Mouse (Mus musculus) hindbrain, embryonic 11.5 days (tissue): ENCODE results near the gene Cd300ld2. TPM values are rescaled to one million over a fixed set of nuclear protein-coding genes. Genes with fewer than 3 reads are reported as not detected.
"Not testable (repeated sequence)": the region's sequence is repeated elsewhere in the genome, so short reads cannot be mapped to it uniquely, and the experiment has no call there.

Experiments used
- ATAC-seq: fragments of 200-750 bp; cut with Nextera tagmentation; 2 replicates; pipeline ENCODE4 v1.8.0; 2017; ENCODE audit warnings: mild to moderate bottlenecking, moderate TSS enrichment, moderate library complexity; ENCODE audit not compliant: low FRiP score
- DNase-seq: peaks from one replicate; pipeline ENCODE4 v3.0.0-alpha.2; 2015; ENCODE audit warnings: low spot score
- H3K27ac ChIP-seq: fragments of 300-500 bp; sonication (generic); 2 replicates; pipeline ENCODE4 v1.5.1; 2014; ENCODE audit warnings: mild to moderate bottlenecking, low read depth, low read length
- H3K27me3 ChIP-seq: fragments of 300-500 bp; sonication (generic); 2 replicates; pipeline ENCODE4 v1.6.1; 2014; ENCODE audit warnings: mild to moderate bottlenecking, low read length, moderate library complexity, mixed read lengths; ENCODE audit not compliant: control insufficient read depth, insufficient read depth
- H3K36me3 ChIP-seq: fragments of 300-500 bp; sonication (generic); 2 replicates; pipeline ENCODE4 v1.6.1; 2014; ENCODE audit warnings: mild to moderate bottlenecking, low read length, moderate library complexity, mixed read lengths; ENCODE audit not compliant: control insufficient read depth, insufficient read depth
- H3K4me1 ChIP-seq: fragments of 300-500 bp; sonication (generic); replicated peaks from 2 replicates; pipeline ENCODE4 v1.6.1; 2014; ENCODE audit warnings: low read length, mixed read lengths; ENCODE audit not compliant: control insufficient read depth, insufficient read depth
- H3K4me2 ChIP-seq: fragments of 300-500 bp; sonication (generic); replicated peaks from 2 replicates; pipeline ENCODE4 v1.6.1; 2014; ENCODE audit warnings: mild to moderate bottlenecking, low read depth, low read length
- H3K4me3 ChIP-seq: fragments of 300-500 bp; sonication (generic); 2 replicates; pipeline ENCODE4 v1.5.1; 2014; ENCODE audit warnings: low read depth, low read length
- H3K9ac ChIP-seq: fragments of 300-500 bp; sonication (generic); 2 replicates; pipeline ENCODE4 v1.6.1; 2014; ENCODE audit warnings: low read depth, low read length
- H3K9me3 ChIP-seq: fragments of 300-500 bp; sonication (generic); 2 replicates; pipeline ENCODE4 v1.6.1; 2016; ENCODE audit warnings: low read length; ENCODE audit not compliant: control insufficient read depth
- WGBS: fragments of 180-500 bp; shearing (Covaris S2); extraction: QIAGEN DNeasy Blood & Tissue Kit; methylation state at CpG from one replicate; pipeline ENCODE4 v1.1.7; 2014; 5-methylcytosine and 5-hydroxymethylcytosine counted together
- polyA plus RNA-seq: library from polyadenylated mRNA; unstranded; fragments of >200 nt; fragmentation: Nextera tagmentation; extraction: Ambion mirVana; gene quantifications from 2 replicates; pipeline ENCODE4 v1.2.1, GENCODE M21; 2014

Gene Cd300ld2
- polyA plus RNA-seq, 1 experiment from 2014 or later, result not detected

GRCm38 (mm10) chr11:115037669-115038068 lies 21.7 kb upstream of the Cd300ld2 start, which contains the start of gene Cd300ld5:
Gene Cd300ld5, minus strand, starts transcription at chr11:115037769.
- H3K36me3 ChIP-seq, ATAC-seq, H3K27me3 ChIP-seq, H3K27ac ChIP-seq, H3K9ac ChIP-seq, H3K4me2 ChIP-seq, H3K4me1 ChIP-seq, H3K9me3 ChIP-seq, H3K4me3 ChIP-seq, DNase-seq: not testable (repeated sequence)
- WGBS, result no CpG with 5 or more reads among the region's 6 CpGs

- H3K27me3 ChIP-seq, H3K36me3 ChIP-seq, H3K4me1 ChIP-seq, H3K9ac ChIP-seq, H3K27ac ChIP-seq, H3K4me3 ChIP-seq, ATAC-seq, H3K9me3 ChIP-seq, H3K4me2 ChIP-seq, DNase-seq: not testable (repeated sequence)
- WGBS, result no CpG with 5 or more reads among the region's 6 CpGs
These were observed 10.9 kb upstream of the Cd300ld2 start, which contains the start of gene Cd300ld4 for GRCm38 (mm10) chr11:115026912-115027311. Gene Cd300ld4, minus strand, starts transcription at chr11:115027012.

GRCm38 (mm10) chr11:115004070-115004469 lies 11.9 kb downstream of the Cd300ld2 start:
- 89% methylated on average over 5 of the region's 5 CpGs for WGBS
- H3K27me3 ChIP-seq, result no peaks in the 10 kb centered on the region
- ATAC-seq (no peak), DNase-seq (no peak)
- H3K9ac ChIP-seq, result no peak overlapping the region
- no peak overlapping the region for H3K4me2 ChIP-seq
- H3K9me3 ChIP-seq, result no peaks in the 10 kb centered on the region
- no peaks in the 10 kb centered on the region for H3K4me1 ChIP-seq
- no peak overlapping the region for H3K27ac ChIP-seq
- H3K4me3 ChIP-seq, result no peak overlapping the region
- H3K36me3 ChIP-seq, result no peaks in the 10 kb centered on the region

GRCm38 (mm10) chr11:115001474-115002040 lies 14.4 kb downstream of the Cd300ld2 start, which contains the start of gene Cd300c2:
Gene Cd300c2, minus strand, starts transcription at chr11:115001880.
- no peaks in the 10 kb centered on the region for H3K9me3 ChIP-seq
- no peak within 1 kb of the TSS for H3K4me2 ChIP-seq
- no peak within 1 kb of the TSS for H3K27ac ChIP-seq
- H3K27me3 ChIP-seq, result no peaks in the 10 kb centered on the region
- WGBS, result 82% methylated on average over 7 of the region's 7 CpGs
- no peak within 1 kb of the TSS for H3K4me3 ChIP-seq
- no peak within 1 kb of the TSS for H3K9ac ChIP-seq
- DNase-seq (no peak), ATAC-seq (no peak)
- H3K4me1 ChIP-seq, result no peaks in the 10 kb centered on the region
- no peaks in the 10 kb centered on the region for H3K36me3 ChIP-seq

GRCm38 (mm10) chr11:114989793-114990192 lies 26.2 kb downstream of the Cd300ld2 start, which contains the start of gene Cd300ld:
Gene Cd300ld, minus strand, starts transcription at chr11:114989922.
- H3K9ac ChIP-seq, result no peak within 1 kb of the TSS
- no peaks in the 10 kb centered on the region for H3K4me1 ChIP-seq
- no peaks in the 10 kb centered on the region for H3K27me3 ChIP-seq
- 85% methylated on average over 4 of the region's 4 CpGs for WGBS
- H3K9me3 ChIP-seq, result no peaks in the 10 kb centered on the region
- H3K4me2 ChIP-seq, result no peak within 1 kb of the TSS
- ATAC-seq (no peak), DNase-seq (no peak)
- no peak within 1 kb of the TSS for H3K4me3 ChIP-seq
- no peaks in the 10 kb centered on the region for H3K36me3 ChIP-seq
- no peak within 1 kb of the TSS for H3K27ac ChIP-seq

- no peak for DNase-seq
- Histone ChIP-seq H3K9me3 (no peaks in the 10 kb centered on the region), H3K4me2 (no peak overlapping the region), H3K4me3 (no peak overlapping the region), H3K9ac (no peak overlapping the region), H3K4me1 (no peaks in the 10 kb centered on the region), H3K27me3 (no peaks in the 10 kb centered on the region), H3K27ac (no peak overlapping the region), H3K36me3 (no peaks in the 10 kb centered on the region)
- 66% methylated on average over 4 of the region's 4 CpGs for WGBS
- no peak for ATAC-seq
These were observed 34.1 kb downstream of the Cd300ld2 start for GRCm38 (mm10) chr11:114981866-114982265.

- no peak overlapping the region for H3K4me2 ChIP-seq
- 91% methylated on average over 10 of the region's 10 CpGs for WGBS
- no peaks in the 10 kb centered on the region for H3K36me3 ChIP-seq
- no peak overlapping the region for H3K9ac ChIP-seq
- no peaks in the 10 kb centered on the region for H3K4me1 ChIP-seq
- ATAC-seq, result no peak
- DNase-seq, result no peak
- no peaks in the 10 kb centered on the region for H3K27me3 ChIP-seq
- H3K27ac ChIP-seq, result no peak overlapping the region
- H3K9me3 ChIP-seq, result no peaks in the 10 kb centered on the region
- no peak overlapping the region for H3K4me3 ChIP-seq
These were observed 43.3 kb downstream of the Cd300ld2 start for GRCm38 (mm10) chr11:114972726-114973125.

- 87% methylated on average over 9 of the region's 9 CpGs for WGBS
- no peak within 1 kb of the TSS for H3K4me3 ChIP-seq
- no peaks in the 10 kb centered on the region for H3K36me3 ChIP-seq
- no peak within 1 kb of the TSS for H3K4me2 ChIP-seq
- DNase-seq (no peak), ATAC-seq (no peak)
- no peaks in the 10 kb centered on the region for H3K9me3 ChIP-seq
- no peaks in the 10 kb centered on the region for H3K27me3 ChIP-seq
- H3K9ac ChIP-seq, result no peak within 1 kb of the TSS
- no peak within 1 kb of the TSS for H3K27ac ChIP-seq
- no peaks in the 10 kb centered on the region for H3K4me1 ChIP-seq
These were observed 47.2 kb downstream of the Cd300ld2 start, which contains the start of gene Cd300c for GRCm38 (mm10) chr11:114968752-114969207. Gene Cd300c, minus strand, starts transcription at chr11:114969157.

- Histone ChIP-seq H3K4me2 (no peak overlapping the region), H3K9me3 (no peaks in the 10 kb centered on the region), H3K4me1 (no peaks in the 10 kb centered on the region), H3K27me3 (no peaks in the 10 kb centered on the region), H3K36me3 (no peaks in the 10 kb centered on the region), H3K4me3 (no peak overlapping the region), H3K27ac (no peak overlapping the region), H3K9ac (no peak overlapping the region)
- no peak for DNase-seq
- 72% methylated on average over 3 of the region's 3 CpGs for whole genome bisulfite sequencing
- no peak for ATAC-seq
These were observed 50.7 kb downstream of the Cd300ld2 start for GRCm38 (mm10) chr11:114965182-114965828.
